Mouse (Mus musculus) brain, embryonic 14.5 days (tissue): ENCODE measurements at regions not wholly inside any gene's neighbourhood (a gene's known extent, or its start where the extent isn't known, plus 50 kb on each side); places are given as distances from the start of the nearest gene placed in this dataset.
"Not testable (repeated sequence)": the region's sequence is repeated elsewhere in the genome, so short reads cannot be mapped to it uniquely, and the experiment has no call there.

Experiments
- DNase-seq: peaks from one replicate; pipeline ENCODE4 v3.0.0-alpha.2; 2011; ENCODE audit warnings: low read depth
- CTCF ChIP-seq: fragments of 200-500 bp; IDR thresholded peaks from 2 replicates; pipeline ENCODE4 v1.5.1; 2012; ENCODE audit warnings: inconsistent platforms, mild to moderate bottlenecking, moderate library complexity, borderline replicate concordance; ENCODE audit not compliant: insufficient read depth, insufficient read length; ENCODE audit errors: extremely low read depth
- POLR2A ChIP-seq: fragments of 200-500 bp; IDR thresholded peaks from 2 replicates; pipeline ENCODE4 v1.6.1; 2012; ENCODE audit warnings: mild to moderate bottlenecking, inconsistent platforms, borderline replicate concordance; ENCODE audit not compliant: poor library complexity, insufficient read depth, insufficient read length, severe bottlenecking; ENCODE audit errors: extremely low read depth

GRCm38 (mm10) chr7:96033636-96034035 lies 137.4 kb upstream of the Tenm4 start:
- TF ChIP-seq POLR2A = no peak
- no peak for TF ChIP-seq CTCF
- peak; percentile 55 for DNase-seq

- TF ChIP-seq CTCF (no peak), POLR2A (no peak)
- DNase-seq = no peak
These were observed 135.6 kb upstream of the Tenm4 start for GRCm38 (mm10) chr7:96035456-96035855.

DNA sequence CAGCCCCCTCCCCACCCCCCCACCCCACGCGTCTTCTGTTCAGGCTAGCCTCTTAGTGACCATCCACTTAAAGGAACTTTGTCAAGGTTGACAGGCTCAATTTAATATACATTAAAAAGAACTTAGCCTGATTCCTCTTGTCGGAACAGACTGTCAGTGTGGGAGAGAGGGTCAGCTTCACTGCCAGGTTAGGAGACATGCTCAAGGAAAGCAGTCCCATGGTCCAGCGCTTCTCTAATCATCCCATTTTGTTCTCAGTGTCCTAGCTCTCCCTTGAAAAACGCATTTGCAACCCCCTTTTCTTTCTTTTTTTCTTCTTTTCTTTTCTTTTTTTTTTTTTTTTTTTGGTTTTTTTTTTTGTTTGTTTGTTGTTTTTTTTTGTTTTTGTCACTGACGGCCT lies 131.4 kb upstream of the Tenm4 start:
- no peak for TF ChIP-seq POLR2A
- TF ChIP-seq CTCF = no peak
- no peak for DNase-seq

DNA sequence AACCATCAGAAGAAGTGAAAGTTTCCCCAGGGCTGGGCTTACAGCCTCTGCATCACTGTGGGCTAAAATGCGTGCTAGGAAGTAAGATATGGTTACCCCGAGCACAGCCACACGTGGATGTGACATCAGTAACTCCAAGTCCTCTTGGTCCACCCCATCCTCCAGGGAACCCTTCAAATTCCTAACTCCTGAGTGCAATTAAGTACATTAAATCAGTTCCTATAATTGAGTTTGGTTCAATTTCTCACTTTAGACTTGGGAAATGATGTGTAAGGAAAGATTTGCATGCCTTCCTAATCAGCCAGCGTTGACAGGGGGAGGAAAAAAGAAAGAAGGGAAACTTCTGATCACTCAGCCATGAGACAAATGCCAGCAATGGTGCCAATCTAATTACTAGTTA lies 129.2 kb upstream of the Tenm4 start:
- peak; percentile 62 for DNase-seq
- no peak for TF ChIP-seq POLR2A
- no peak for TF ChIP-seq CTCF

- TF ChIP-seq CTCF (no peak), POLR2A (no peak)
- no peak for DNase-seq
These were observed 119.4 kb upstream of the Tenm4 start for GRCm38 (mm10) chr7:96051631-96052030.

- DNase-seq = not testable (repeated sequence)
These were observed 109.4 kb upstream of the Tenm4 start for GRCm38 (mm10) chr7:96061599-96061998.

GRCm38 (mm10) chr7:96078511-96078910 lies 92.5 kb upstream of the Tenm4 start:
- no peak for DNase-seq
- no peak for TF ChIP-seq CTCF
- TF ChIP-seq POLR2A = no peak

DNA sequence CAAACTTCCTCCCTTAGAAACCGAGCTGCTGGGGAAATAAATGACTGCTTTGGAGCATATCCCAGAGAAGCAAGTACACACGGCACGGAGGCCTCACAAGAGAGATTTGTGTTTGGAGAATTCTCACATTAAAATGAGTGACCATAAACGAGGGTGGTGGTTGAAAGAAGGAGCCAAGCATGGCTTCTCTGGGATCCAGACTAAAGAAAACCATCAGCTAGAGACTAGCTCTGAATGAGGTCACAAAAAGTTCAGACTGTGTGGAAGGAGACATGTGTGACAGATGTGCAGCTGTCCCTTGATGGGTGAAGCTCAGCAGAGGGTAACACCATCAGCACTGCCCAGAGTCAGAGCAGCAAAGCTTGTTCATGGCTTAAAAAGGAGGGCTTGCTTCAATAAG lies 89.4 kb upstream of the Tenm4 start:
- DNase-seq = no peak
- TF ChIP-seq CTCF (no peak), POLR2A (no peak)

GRCm38 (mm10) chr7:96095185-96095584 lies 75.9 kb upstream of the Tenm4 start:
- TF ChIP-seq CTCF = no peak
- no peak for TF ChIP-seq POLR2A
- peak; percentile 45 for DNase-seq

DNA sequence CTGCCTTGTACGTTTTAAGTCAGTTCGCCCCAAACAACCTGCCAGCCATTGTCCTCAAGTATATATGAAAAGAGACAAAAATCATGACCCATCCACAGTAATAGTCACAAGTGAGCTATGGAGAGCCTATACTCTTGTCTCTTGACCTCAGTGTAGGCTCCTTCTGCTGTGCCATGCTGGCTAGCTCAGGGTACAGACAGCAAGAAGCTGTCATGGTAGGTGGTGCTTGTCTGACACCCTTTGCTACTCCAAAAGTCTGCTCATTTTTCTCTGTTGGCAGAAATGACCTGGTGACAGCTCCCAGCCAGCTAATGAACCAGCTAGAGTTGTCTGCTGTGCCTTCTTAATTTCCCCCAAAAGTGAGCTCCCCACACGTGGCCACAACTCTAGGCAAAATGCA lies 75.3 kb upstream of the Tenm4 start:
- no peak for DNase-seq
- no peak for TF ChIP-seq POLR2A

GRCm38 (mm10) chr7:96098686-96099376 lies 72.2 kb upstream of the Tenm4 start:
- TF ChIP-seq POLR2A (no peak), CTCF (no peak)
- no peak for DNase-seq

GRCm38 (mm10) chr7:96102727-96103126 lies 68.3 kb upstream of the Tenm4 start:
- TF ChIP-seq CTCF = no peak
- TF ChIP-seq POLR2A = no peak
- DNase-seq = no peak

- TF ChIP-seq POLR2A (no peak), CTCF (no peak)
- DNase-seq = no peak
These were observed 62.3 kb upstream of the Tenm4 start for GRCm38 (mm10) chr7:96108768-96109167.

DNA sequence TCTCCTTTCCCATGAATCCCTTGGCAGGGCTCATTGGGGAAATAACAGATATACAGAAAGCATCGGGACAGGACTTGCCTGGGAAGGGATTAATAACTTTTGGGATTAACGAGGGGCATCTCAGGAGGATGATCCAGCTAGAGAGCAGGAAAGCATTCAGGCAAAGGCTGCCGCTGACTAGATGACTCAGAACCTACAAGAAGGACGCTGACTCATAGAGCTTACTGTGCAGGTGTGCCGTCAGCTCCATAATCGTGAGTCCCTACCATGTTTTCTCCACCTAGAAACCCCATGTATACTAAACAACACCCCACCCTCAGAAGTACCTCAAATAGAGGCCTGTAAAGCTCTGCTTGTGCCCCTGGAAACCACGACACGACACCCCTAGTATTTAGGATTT lies 50.9 kb upstream of the Tenm4 start:
- TF ChIP-seq CTCF (no peak), POLR2A (no peak)
- DNase-seq = no peak
